Mouse (Mus musculus) mesoderm, embryonic 11.5 days (tissue): ENCODE results near the gene Clmp.

Experiments used
- DNase-seq: peaks from one replicate; pipeline ENCODE4 v3.0.0-alpha.2; 2012; ENCODE audit warnings: low read depth, low spot score

Gene Clmp

GRCm38 (mm10) chr9:40690511-40690910, 4.7 kb downstream of the Clmp start:
- no peak for DNase-seq

- no peak for DNase-seq
Observed at GRCm38 (mm10) chr9:40693026-40693425, 7.3 kb downstream of the Clmp start.

GRCm38 (mm10) chr9:40693768-40694167, 8.0 kb downstream of the Clmp start:
- DNase-seq: peak; percentile 45

GRCm38 (mm10) chr9:40694284-40694683, 8.5 kb downstream of the Clmp start:
- DNase-seq: no peak

- no peak for DNase-seq
Observed at GRCm38 (mm10) chr9:40696086-40696485, 10.3 kb downstream of the Clmp start.

- no peak for DNase-seq
Observed at GRCm38 (mm10) chr9:40699194-40699593, 13.4 kb downstream of the Clmp start.

- no peak for DNase-seq
Observed at GRCm38 (mm10) chr9:40700253-40700652, 14.5 kb downstream of the Clmp start.

GRCm38 (mm10) chr9:40704364-40705276, 18.9 kb downstream of the Clmp start:
- DNase-seq: no peak

- no peak for DNase-seq
Observed at GRCm38 (mm10) chr9:40708448-40709140, 22.8 kb downstream of the Clmp start.

- no peak for DNase-seq
Observed at GRCm38 (mm10) chr9:40709141-40709537, 23.4 kb downstream of the Clmp start.

- no peak for DNase-seq
Observed at GRCm38 (mm10) chr9:40709587-40709986, 23.8 kb downstream of the Clmp start.

GRCm38 (mm10) chr9:40709991-40710390, 24.2 kb downstream of the Clmp start:
- no peak for DNase-seq

GRCm38 (mm10) chr9:40711654-40712053, 25.9 kb downstream of the Clmp start:
- DNase-seq: no peak

GRCm38 (mm10) chr9:40717182-40717874, 31.6 kb downstream of the Clmp start:
- DNase-seq: no peak

- DNase-seq: no peak
Observed at GRCm38 (mm10) chr9:40717875-40718185, 32.1 kb downstream of the Clmp start.

GRCm38 (mm10) chr9:40720881-40721280, 35.1 kb downstream of the Clmp start:
- peak; percentile 29 for DNase-seq

GRCm38 (mm10) chr9:40723311-40723772, 37.6 kb downstream of the Clmp start:
- DNase-seq: no peak

GRCm38 (mm10) chr9:40724978-40725377, 39.2 kb downstream of the Clmp start:
- no peak for DNase-seq

GRCm38 (mm10) chr9:40727140-40727823, 41.5 kb downstream of the Clmp start:
- DNase-seq: no peak

GRCm38 (mm10) chr9:40727824-40728495, 42.2 kb downstream of the Clmp start:
- no peak for DNase-seq

- DNase-seq: no peak
Observed at GRCm38 (mm10) chr9:40730302-40730700, 44.5 kb downstream of the Clmp start.
